Mouse (Mus musculus) ovary, postnatal 36 days (tissue): ENCODE measurements around the gene Lrrc66.
"Not testable (repeated sequence)": the region's sequence is repeated elsewhere in the genome, so short reads cannot be mapped to it uniquely, and the experiment has no call there.

Experiments
- DNase-seq: peaks from one replicate; pipeline ENCODE4 v3.0.0; 2022; ENCODE audit warnings: low spot score, mixed read lengths

Lrrc66 gene

GRCm38 (mm10) chr5:73613296-73613695 lies 19.0 kb downstream of the Lrrc66 start:
- DNase-seq: no peak

DNA sequence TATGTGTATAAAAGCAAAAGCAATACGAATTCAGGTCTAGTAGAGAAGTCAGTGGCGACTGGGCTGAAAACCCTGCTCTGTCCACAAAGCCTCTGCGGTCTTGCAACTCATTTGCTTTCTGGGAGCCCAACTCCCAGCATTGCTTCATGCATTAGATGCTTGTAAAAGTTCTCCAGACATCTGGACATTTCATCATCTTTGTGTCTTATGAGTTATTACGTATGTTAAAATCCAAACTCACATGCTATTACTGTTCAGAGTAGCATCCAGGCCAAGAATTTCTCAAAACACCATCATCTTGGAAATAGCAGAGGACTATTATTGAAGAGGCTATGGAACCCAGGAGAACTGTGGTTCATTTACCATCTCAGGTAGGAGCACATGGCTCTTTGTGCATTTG lies 21.3 kb downstream of the Lrrc66 start:
- DNase-seq: no peak

DNA sequence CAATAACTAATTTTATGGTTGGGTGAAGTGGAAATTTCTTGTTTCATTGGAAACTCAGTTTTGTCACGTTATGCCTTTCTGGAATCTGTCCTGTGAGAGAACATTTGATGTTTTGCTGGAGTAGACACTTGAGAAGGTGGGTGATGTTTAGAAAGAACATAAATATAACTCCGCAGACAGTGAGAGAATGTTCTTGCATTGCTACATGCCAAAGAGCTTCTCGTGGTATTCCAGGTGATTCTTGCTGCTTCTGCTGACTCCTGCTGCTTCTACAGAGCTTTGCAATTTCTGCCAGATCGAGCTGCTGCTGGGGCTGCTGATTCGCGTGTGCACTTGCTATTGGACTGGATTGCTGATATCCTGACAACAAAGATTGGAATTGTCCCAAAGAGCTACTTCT lies 27.4 kb downstream of the Lrrc66 start:
- no peak for DNase-seq

DNA sequence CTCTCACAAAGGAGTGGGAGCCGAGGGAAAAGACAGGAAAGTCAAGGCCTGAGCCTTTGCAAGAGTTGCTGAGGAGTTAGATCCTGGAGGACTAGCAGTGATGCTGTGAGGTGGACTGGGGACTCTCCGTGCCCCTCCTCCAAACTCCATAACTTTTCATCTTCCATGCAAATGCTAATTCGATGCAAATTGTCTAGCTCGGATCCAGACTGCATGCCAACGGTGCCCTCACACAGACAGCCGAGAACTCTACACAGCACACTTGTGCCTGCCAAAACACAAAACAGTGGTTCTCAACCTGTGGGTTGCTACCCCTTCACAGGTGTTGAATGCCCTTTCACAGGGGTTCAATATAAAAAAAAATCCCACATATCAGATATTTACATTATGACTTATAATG lies 27.8 kb downstream of the Lrrc66 start:
- no peak for DNase-seq

GRCm38 (mm10) chr5:73602865-73603264 lies 29.5 kb downstream of the Lrrc66 start:
- no peak for DNase-seq

GRCm38 (mm10) chr5:73601361-73601763 lies 31.0 kb downstream of the Lrrc66 start:
- DNase-seq: no peak

DNA sequence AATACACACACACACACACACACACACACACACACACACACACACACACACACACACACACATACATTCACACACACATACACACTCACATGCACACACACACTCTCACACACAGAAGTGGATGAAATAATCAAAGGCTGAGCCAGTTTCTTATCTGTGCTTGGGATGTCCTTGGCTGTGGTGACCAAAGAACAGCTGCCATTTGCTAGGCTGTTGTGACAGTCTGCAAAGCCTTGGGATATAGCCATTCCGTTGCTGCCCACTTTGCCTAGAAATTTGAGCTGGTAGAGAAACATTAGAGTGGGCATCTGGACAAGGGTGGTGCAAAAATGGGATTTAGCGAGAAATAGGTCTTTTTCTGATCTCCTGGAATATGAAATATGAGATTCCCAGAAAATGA lies 32.3 kb downstream of the Lrrc66 start:
- DNase-seq: no peak

DNA sequence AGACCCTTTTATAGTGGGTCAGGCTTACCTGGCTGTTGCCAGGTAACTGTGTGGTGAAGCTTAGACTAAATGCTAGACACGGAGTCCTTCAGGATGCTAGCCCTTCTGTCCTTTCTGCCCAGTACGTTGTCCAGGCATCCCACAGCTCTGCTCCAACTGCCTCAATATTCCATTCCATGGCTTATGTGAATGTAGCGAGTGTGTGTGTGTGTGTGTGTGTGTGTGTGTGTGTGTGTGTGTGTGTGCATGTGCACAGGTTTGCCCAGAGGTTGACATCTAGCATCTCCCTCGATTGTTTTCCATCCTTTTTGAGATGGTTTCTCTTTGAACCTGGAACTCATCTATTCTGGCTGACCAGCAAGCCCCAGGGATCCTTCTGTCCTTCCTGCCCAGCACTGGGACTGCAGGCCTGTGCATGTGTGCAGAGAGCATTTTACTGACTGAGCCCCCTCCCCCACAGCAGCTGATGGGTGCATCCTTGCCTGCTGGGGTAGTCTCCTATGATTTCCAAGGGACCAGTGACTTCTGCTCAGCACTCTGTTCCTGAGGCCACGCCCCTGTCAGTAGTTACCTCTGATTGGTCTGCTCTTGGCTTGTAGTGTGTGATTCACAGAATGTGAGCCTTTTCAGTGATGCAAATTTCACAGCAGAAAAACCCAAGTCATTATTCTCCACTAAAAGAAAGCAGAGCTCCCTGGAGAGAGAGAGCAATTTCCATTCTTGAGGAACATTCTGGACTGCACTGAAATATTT lies 33.2 kb downstream of the Lrrc66 start:
- DNase-seq: no peak

GRCm38 (mm10) chr5:73587119-73587518 lies 45.2 kb downstream of the Lrrc66 start:
- no peak for DNase-seq

DNA sequence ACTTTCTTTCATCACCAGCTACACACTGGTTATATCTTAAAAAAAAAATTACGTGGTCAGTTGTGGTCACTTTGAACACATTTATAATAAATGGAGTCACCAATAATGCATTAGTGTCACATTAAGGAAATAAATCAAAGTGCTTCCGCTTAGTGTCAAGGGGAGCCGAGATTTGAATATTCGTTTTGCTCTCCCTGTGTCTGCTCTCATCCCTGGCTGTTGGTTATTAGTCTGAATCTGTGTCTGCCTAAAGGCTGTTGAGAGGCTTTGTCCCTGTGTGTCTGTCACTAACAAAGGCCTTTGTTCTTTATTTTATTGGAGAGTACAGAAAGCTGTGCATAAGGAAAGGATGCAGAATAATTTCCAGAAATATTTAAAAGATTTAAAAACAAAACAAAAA lies 45.7 kb downstream of the Lrrc66 start:
- no peak for DNase-seq

GRCm38 (mm10) chr5:73585212-73586115 lies 46.9 kb downstream of the Lrrc66 start:
- peak; percentile 13 for DNase-seq

DNA sequence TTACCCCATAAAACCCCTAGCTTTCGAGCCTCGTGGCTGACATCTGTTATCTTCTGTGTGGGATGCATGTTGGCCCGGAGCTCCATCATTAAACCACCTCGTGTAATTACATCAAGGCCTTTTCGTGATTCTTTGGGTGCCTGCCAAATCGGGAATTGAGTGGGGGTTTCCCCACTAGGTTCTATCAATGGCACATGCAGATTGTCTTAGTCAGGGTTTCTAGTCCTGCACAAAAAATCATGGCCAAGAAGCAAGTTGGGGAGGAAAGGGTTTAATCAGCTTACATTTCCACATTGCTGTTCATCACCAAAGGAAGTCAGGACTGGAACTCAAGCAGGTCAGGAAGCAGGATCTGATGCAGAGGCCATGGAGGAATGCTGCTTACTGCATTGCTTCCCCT lies 48.3 kb downstream of the Lrrc66 start:
- not testable (repeated sequence) for DNase-seq

GRCm38 (mm10) chr5:73578131-73578530 lies 54.2 kb downstream of the Lrrc66 start:
- DNase-seq: no peak

GRCm38 (mm10) chr5:73576708-73577107 lies 55.6 kb downstream of the Lrrc66 start:
- no peak for DNase-seq

DNA sequence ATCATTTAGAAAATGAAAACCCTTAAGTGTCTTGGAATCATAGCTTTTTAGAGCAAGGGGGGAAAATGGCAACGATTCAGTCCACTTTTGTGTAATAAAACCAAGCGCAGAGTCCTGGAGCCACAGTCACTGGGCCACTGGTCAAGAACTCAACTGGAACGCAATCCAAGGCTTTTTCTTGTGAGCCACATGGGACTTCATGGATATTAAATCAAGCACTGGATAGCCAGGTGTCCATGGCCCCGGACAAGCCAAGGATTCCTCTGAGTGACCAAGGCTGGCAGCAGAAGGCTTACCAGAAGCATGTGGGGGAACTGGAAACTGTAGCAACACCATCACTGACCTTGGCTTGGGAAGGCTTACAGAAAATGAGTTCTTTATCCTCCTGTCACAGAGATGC lies 57.7 kb downstream of the Lrrc66 start:
- no peak for DNase-seq

DNA sequence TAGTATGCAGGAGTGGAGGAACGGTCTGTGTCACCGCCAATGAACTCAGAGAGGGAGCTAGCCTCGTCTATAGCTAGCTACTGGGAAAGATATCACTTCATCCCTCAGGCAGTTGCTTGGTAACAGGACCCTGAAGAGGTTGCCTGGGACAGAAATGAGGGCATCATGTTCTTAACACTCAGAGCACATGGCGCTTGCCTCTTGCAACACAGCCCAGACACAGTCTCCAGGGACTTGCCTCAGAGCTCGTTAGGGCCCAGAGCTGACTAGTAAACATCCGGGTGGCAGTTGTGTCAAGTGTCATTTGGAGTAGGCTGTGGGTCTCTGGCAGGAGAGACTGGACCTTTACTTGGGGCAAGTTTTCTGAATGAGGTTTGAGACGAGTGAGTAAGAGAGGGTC lies 58.5 kb downstream of the Lrrc66 start:
- DNase-seq: no peak

- no peak for DNase-seq
Measured at GRCm38 (mm10) chr5:73572846-73573245, 59.5 kb downstream of the Lrrc66 start.

DNA sequence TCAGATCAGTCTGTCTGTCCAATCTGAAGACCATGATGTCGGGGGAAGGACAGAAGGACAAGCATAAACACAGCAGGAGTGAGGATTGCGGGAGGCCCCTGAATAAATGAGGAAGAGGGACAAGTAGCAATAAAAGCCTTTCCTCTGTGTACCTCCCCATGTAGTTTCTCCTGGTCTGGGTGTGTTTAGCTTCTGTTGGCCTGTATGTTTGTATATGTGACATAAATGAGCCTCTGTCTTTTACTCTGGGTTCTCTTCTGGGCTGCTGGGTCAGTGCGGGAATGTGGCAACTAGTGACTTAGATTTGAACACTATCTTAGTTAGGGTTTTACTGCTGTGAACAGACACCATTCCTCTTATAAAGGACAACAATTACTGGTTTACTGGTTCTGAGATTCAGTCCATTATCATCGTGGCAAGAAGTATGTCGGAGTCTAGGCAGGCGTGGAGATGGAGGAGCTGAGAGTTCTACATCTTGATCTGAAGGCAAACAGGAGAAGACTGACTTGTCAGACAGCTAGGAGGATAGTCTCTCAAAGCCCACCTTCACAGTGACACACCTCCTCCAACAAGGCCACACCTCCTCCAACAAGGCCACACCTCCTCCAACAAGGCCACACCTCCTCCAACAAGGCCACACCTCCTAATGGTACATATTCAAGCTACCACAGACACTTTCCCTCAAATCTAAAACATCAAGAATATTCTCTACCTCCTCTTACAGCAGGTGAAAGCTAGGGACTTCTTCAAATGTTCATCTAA lies 60.8 kb downstream of the Lrrc66 start:
- DNase-seq: no peak

DNA sequence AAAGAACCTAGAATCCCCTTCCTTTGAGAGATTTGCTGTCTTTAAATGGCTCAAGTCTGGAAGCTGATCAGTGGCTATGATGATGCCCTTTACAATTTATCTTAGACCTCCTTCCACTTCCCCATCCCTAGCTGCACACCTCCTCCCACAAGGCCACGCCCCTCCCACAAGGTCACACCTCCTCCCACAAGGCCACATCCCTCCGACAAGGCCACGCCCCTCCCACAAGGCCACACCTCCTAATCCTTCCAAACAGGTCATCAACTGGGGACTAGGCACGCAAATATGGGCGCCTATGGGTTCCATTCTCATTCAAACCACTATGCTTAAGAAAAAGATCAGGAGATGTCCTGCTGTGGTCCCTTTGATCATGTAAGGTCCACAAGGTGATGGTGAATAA lies 63.1 kb downstream of the Lrrc66 start:
- no peak for DNase-seq

GRCm38 (mm10) chr5:73566892-73567291 lies 65.4 kb downstream of the Lrrc66 start:
- no peak for DNase-seq

GRCm38 (mm10) chr5:73566119-73566518 lies 66.2 kb downstream of the Lrrc66 start:
- DNase-seq: no peak

DNA sequence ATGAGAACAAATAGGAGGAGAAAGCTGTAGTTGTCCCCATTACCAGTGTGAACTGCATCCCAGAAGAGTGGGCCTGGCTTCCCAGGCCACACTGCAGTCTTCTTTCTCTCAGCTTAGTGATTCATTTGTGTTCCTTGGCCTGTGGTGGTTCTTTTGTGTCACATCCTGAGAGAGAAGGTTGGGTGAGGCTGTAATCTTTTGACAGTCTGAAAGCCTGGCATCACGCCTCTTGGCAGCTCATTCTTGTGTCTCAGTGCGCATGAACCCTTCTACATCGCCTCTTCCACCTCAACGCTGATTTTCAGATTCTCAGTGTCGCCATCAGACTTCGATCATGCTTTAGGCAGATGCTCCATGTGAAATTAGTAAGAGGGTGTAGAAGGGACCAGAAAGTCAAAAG lies 68.3 kb downstream of the Lrrc66 start:
- DNase-seq: no peak

- DNase-seq: no peak
Measured at GRCm38 (mm10) chr5:73558756-73559155, 73.6 kb downstream of the Lrrc66 start.
